Mouse (Mus musculus) forebrain, postnatal 0 days (tissue): ENCODE results near the gene Cep170. TPM values are rescaled to one million over a fixed set of nuclear protein-coding genes. Genes with fewer than 3 reads are reported as not detected.

ENCODE experiments used
- ATAC-seq: fragments of 200-750 bp; cut with Nextera tagmentation; 2 replicates; pipeline ENCODE4 v1.8.0; 2017; ENCODE audit warnings: mild to moderate bottlenecking, moderate library complexity
- DNase-seq: peaks from one replicate; pipeline ENCODE4 v3.0.0-alpha.2; 2015
- H3K27ac ChIP-seq: fragments of 300-500 bp; sonication (generic); 2 replicates; pipeline ENCODE4 v1.5.1; 2014; ENCODE audit warnings: low read depth, mild to moderate bottlenecking, antibody characterized with exemption, low read length, moderate library complexity, mixed read lengths
- H3K27me3 ChIP-seq: fragments of 300-500 bp; sonication (generic); 2 replicates; pipeline ENCODE4 v1.6.1; 2014; ENCODE audit warnings: mild to moderate bottlenecking, low read length, mixed read lengths; ENCODE audit not compliant: insufficient read depth
- H3K36me3 ChIP-seq: fragments of 300-500 bp; sonication (generic); 2 replicates; pipeline ENCODE4 v1.6.1; 2014; ENCODE audit warnings: mild to moderate bottlenecking, moderate library complexity; ENCODE audit not compliant: insufficient read depth
- H3K4me1 ChIP-seq: fragments of 300-500 bp; sonication (generic); 2 replicates; pipeline ENCODE4 v1.6.1; 2014; ENCODE audit warnings: antibody characterized with exemption; ENCODE audit not compliant: insufficient read depth
- H3K4me2 ChIP-seq: fragments of 300-500 bp; sonication (generic); 2 replicates; pipeline ENCODE4 v1.6.1; 2014; ENCODE audit warnings: low read depth, mild to moderate bottlenecking, moderate library complexity
- H3K4me3 ChIP-seq: fragments of 300-500 bp; sonication (generic); 2 replicates; pipeline ENCODE4 v1.5.1; 2014; ENCODE audit warnings: low read depth, low read length, mixed read lengths
- H3K9ac ChIP-seq: fragments of 300-500 bp; sonication (generic); 2 replicates; pipeline ENCODE4 v1.6.1; 2014; ENCODE audit warnings: mild to moderate bottlenecking
- H3K9me3 ChIP-seq: fragments of 300-500 bp; sonication (generic); 2 replicates; pipeline ENCODE4 v1.6.1; 2016; ENCODE audit warnings: low read length
- CTCF ChIP-seq: sonication (generic); IDR thresholded peaks from 2 replicates; pipeline ENCODE4 v1.5.1; 2016; ENCODE audit warnings: antibody characterized with exemption, control low read depth, low read depth
- WGBS: fragments of 180-500 bp; shearing (Covaris S2); extraction: QIAGEN DNeasy Blood & Tissue Kit; methylation state at CpG from one replicate; pipeline ENCODE4 v1.1.7; 2014; 5-methylcytosine and 5-hydroxymethylcytosine counted together
- polyA plus RNA-seq: library from polyadenylated mRNA; unstranded; fragments of >200 nt; fragmentation: Nextera tagmentation; extraction: Ambion mirVana; gene quantifications from 2 replicates; pipeline ENCODE4 v1.2.1, GENCODE M21; 2015
- total RNA-seq: library from RNA; depleted of rRNA; stranded (reverse); fragments of >200 nt; gene quantifications from 2 replicates; pipeline ENCODE4 v1.2.3, GENCODE M21; 2014

Cep170 gene
- total and polyA plus RNA-seq, 2 experiments from 2014 or later: 99.6 to 233 TPM

DNA sequence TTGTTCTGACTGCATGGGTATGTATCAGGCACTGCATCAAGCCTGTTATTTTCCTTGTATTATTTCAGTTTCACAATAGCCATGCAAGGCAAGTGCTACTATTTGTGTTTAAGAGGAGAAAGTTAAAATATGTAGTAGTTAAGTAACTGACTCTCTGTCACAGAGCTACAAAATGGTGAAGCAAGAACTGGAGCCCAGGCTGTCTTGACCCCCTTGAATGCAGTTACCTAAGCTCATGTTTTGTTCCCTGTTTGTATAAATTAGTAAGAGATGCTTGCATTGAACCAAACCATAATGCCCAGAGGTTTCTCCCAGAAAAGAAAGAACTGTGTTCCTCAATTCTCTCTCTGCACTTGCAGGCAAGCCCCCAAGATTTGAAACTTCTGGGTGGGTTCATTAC lies 19.4 kb upstream of the Cep170 start:
- Histone ChIP-seq H3K4me3 (no peak overlapping the region), H3K9me3 (no peaks in the 10 kb centered on the region), H3K4me1 (0 out of 2 replicates have a peak, but pooled peaks cover 3% of the 10 kb centered on the region), H3K36me3 (peaks cover 5% of the 10 kb centered on the region; the same call in 1 of the 2 replicates), H3K9ac (no peak overlapping the region), H3K27me3 (no peaks in the 10 kb centered on the region), H3K27ac (no peak overlapping the region), H3K4me2 (no peak overlapping the region)
- ATAC-seq (no peak), DNase-seq (no peak)
- TF ChIP-seq CTCF: no peak

DNA sequence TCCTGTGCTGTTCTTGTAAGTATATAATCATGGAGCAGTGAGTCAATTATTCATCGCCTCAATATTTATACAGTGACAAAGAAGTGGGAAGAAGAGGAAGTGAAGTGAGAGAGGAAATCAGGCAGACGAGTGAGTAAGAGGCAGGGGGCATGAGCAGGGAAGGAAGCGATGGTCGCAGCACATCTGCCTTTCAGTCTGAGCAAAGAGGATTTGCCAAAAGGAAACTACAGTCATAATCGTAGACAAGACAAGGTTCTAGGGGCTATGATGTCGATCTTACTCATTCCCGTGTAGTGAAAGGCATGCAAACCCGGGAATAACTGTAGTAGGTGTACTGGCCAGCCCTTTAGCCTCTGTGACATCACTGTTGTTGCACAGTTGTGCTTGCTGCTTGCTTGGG lies 18.7 kb upstream of the Cep170 start:
- Histone ChIP-seq H3K9ac (no peak overlapping the region), H3K36me3 (peaks cover 5% of the 10 kb centered on the region; the same call in 1 of the 2 replicates), H3K9me3 (no peaks in the 10 kb centered on the region), H3K4me3 (no peak overlapping the region), H3K27ac (no peak overlapping the region), H3K27me3 (no peaks in the 10 kb centered on the region), H3K4me2 (no peak overlapping the region), H3K4me1 (0 out of 2 replicates have a peak, but pooled peaks cover 3% of the 10 kb centered on the region)
- no peak for TF ChIP-seq CTCF
- WGBS: 80% methylated on average over 8 of the region's 8 CpGs
- ATAC-seq (no peak), DNase-seq (no peak)

DNA sequence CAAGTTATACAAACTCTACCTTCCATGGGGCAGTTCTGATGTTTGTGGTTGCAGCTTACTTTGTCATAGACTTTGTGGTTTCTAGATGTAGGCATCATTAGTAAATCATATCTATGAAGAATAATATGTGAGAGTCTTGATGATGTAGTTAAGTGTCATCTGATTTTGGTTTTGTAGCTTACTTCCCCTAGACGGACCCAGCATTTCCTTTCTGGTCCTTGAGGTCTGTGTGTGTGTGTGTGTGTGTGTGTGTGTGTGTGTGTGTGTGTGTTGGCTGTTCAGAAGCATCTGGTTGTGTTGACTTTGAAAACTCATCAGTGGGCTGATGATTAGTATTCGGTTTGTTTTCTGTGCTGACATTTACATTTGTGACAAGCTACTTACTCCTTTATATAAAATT lies 18.2 kb upstream of the Cep170 start:
- ATAC-seq (no peak), DNase-seq (no peak)
- Histone ChIP-seq H3K27ac (no peak overlapping the region), H3K9ac (no peak overlapping the region), H3K9me3 (no peaks in the 10 kb centered on the region), H3K4me1 (0 out of 2 replicates have a peak, but pooled peaks cover 3% of the 10 kb centered on the region), H3K4me3 (no peak overlapping the region), H3K4me2 (no peak overlapping the region), H3K36me3 (peaks cover 5% of the 10 kb centered on the region; the same call in 1 of the 2 replicates), H3K27me3 (no peaks in the 10 kb centered on the region)
- 91% methylated on average over 2 of the region's 2 CpGs for WGBS
- no peak for TF ChIP-seq CTCF

DNA sequence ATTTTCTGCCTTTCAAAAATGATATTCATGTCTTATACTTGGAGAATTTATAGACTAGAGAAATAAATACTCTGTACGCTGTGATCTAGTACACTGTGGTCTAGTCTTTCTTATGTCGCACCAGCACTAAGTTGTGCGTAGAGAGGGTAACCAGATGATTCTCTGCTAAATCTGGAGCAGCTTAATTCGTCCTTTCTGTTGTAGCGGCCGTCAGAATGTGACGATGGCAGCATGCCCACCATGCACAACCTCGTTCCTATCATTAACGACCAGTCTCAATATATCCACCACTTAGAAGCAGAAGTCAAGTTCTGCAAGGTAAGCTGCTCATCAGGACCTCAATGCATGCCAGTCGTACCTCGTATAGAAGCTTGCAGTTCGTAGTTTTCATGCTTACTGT lies 14.8 kb upstream of the Cep170 start:
- WGBS: 72% methylated on average over 12 of the region's 12 CpGs
- no peak for DNase-seq
- TF ChIP-seq CTCF: no peak
- H3K36me3 ChIP-seq: peaks cover 5% of the 10 kb centered on the region; the same call in 1 of the 2 replicates
- H3K4me3 ChIP-seq: no peak overlapping the region
- no peaks in the 10 kb centered on the region for H3K27me3 ChIP-seq
- H3K4me1 ChIP-seq: no peaks in the 10 kb centered on the region
- no peak for ATAC-seq
- H3K9ac ChIP-seq: no peak overlapping the region
- no peak overlapping the region for H3K27ac ChIP-seq
- H3K4me2 ChIP-seq: no peak overlapping the region
- H3K9me3 ChIP-seq: no peaks in the 10 kb centered on the region

DNA sequence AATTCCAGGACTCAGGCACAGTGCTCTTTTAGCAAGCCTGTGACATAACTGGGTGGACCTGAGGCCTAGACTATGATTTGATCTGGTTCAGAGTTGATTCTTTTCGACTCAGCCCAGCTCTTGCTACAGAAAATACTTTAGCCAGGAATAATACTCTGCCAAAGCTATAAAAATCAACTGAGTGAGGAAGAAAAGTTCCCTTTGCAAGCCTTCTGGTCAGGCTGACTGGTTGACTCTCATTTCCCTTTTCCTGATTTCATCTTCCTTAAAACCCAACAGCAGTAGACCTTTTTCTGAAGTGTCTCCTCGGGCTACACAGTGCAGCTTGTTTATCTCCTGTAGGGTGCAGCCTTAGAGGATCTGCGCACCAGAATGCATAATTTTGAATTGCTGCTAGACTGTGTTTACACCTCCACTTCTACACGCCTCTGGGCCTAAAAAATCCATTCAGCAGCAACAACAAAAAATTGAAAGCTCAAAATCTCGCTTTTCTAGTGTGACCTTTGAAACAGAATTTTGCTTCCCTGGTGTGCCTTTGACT lies 14.1 kb upstream of the Cep170 start:
- no peaks in the 10 kb centered on the region for H3K9me3 ChIP-seq
- ATAC-seq: no peak
- no peak for TF ChIP-seq CTCF
- 68% methylated on average over 5 of the region's 5 CpGs for WGBS
- no peak overlapping the region for H3K4me3 ChIP-seq
- no peaks in the 10 kb centered on the region for H3K4me1 ChIP-seq
- no peaks in the 10 kb centered on the region for H3K27me3 ChIP-seq
- H3K4me2 ChIP-seq: no peak overlapping the region
- H3K27ac ChIP-seq: no peak overlapping the region
- DNase-seq: no peak
- peaks cover 5% of the 10 kb centered on the region; the same call in 1 of the 2 replicates for H3K36me3 ChIP-seq
- no peak overlapping the region for H3K9ac ChIP-seq

DNA sequence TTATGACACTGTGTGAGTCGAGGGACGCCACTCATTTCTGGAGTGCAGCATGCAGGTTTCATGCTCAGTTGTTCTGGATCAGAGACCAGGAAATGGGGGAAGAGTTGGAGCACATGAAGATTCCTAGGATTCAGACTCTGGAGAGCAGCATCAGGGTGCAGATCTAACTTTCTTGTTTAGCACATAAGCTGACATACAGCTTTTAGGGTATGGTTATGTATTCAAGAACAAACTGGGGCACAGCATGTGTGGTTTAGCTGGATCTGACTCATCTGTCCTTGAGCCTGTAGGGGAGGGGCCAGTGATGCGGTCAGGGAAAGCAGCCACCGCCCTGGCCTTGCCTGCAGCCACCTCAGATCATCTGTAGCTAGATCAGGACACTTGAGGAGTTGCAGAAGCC lies 13.5 kb upstream of the Cep170 start:
- 82% methylated on average over 4 of the region's 4 CpGs for WGBS

DNA sequence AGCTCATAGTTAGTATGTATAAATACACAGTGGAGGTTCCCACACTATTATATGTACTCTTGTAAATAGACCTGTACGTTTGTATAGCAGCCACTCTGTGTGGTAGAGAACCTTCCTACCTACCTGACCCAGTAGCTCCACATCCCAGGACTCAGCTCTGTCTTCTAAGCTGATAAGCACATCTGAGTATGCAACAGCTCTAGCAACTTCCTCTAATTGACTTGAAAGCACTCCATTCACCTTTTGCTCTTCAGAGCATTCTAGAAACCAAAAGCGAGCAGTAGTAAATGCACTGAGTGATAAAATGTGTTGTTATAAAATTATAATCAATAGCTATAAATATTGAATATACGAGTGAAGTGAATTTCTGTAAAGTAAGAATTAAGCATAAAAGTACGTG lies 13.1 kb upstream of the Cep170 start:
- Histone ChIP-seq H3K4me2 (no peak overlapping the region), H3K27me3 (no peaks in the 10 kb centered on the region), H3K4me1 (no peaks in the 10 kb centered on the region), H3K9ac (no peak overlapping the region), H3K36me3 (peaks cover 5% of the 10 kb centered on the region; the same call in 1 of the 2 replicates), H3K9me3 (no peaks in the 10 kb centered on the region), H3K4me3 (no peak overlapping the region), H3K27ac (no peak overlapping the region)
- DNase-seq: no peak
- WGBS: 91% methylated on average over 4 of the region's 4 CpGs
- no peak for TF ChIP-seq CTCF
- ATAC-seq: no peak

More for the DNA sequence above, 13.5 kb upstream of the Cep170 start:
- Histone ChIP-seq H3K9me3 (no peaks in the 10 kb centered on the region), H3K36me3 (peaks cover 5% of the 10 kb centered on the region; the same call in 1 of the 2 replicates), H3K4me3 (no peak overlapping the region), H3K4me2 (no peak overlapping the region), H3K27me3 (no peaks in the 10 kb centered on the region), H3K4me1 (no peaks in the 10 kb centered on the region), H3K27ac (no peak overlapping the region), H3K9ac (no peak overlapping the region)
- no peak for TF ChIP-seq CTCF
- no peak for DNase-seq
- ATAC-seq: no peak
